33 mouse cellular contexts compared by ENCODE assay signal in the genomic region with DNA sequence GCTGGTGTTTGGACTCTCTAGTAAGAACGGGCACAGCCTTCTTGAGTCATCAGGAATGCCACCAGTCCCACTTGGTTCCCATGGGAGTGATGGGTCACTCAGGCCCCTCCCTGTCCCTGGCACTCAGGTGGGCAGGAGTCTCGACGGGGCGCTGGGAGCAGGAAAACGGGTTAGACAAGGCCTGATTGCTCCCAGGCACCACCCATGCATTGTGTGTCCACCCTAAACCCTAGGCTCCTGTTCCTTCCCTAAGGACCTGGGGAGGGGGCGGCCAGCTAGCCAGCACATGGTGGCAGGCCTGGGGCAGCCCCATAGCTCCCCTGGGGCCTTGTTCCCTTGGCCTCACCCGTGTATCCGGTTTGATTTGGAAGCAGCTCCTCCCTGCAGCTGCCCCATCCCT. TPM values are rescaled to one million over a fixed set of nuclear protein-coding genes. Genes with fewer than 3 reads are reported as not detected.
DNase-seq lines count a peak whose midpoint lies in the region; ATAC-seq and TF ChIP-seq lines count a peak whose summit lies in the region.
"Had no signal": no experiment of that assay in that cellular context is flagged by ENCODE, and none has a peak within 500 bp of the region (broad histone marks: within the 10 kb centered on the region; RNA-seq: fewer than 3 reads in every experiment).

No protein-coding gene starts in this region.

- peaks cover 79% of the 10 kb centered on the region for H3K4me1 ChIP-seq in forebrain, embryonic 12.5 days
- peaks cover 67% of the 10 kb centered on the region for H3K4me1 ChIP-seq in forebrain, embryonic 16.5 days (replicated peaks; ENCODE audit: control insufficient read depth, insufficient read depth, low read length)
- peaks cover 39 to 68% of the 10 kb centered on the region in 2 experiments for H3K4me1 ChIP-seq in CH12.LX (ENCODE audit: control insufficient read depth in 1 of 2, insufficient read depth in 2 of 2)
- H3K4me1 ChIP-seq in limb, embryonic 13.5 days = peaks cover 72% of the 10 kb centered on the region

- H3K27ac ChIP-seq in forebrain, embryonic 12.5 days = no peak overlapping the region
- no peak overlapping the region for H3K27ac ChIP-seq in forebrain, embryonic 16.5 days (ENCODE audit: low read length)
- H3K27ac ChIP-seq in left cerebral cortex, adult 2 months = peak overlapping the region; percentile 44
- no peak overlapping the region for H3K27ac ChIP-seq in CH12.LX (ENCODE audit: insufficient read depth, low read depth)
- no peak overlapping the region for H3K27ac ChIP-seq in limb, embryonic 13.5 days
- H3K27ac ChIP-seq: embryonic facial prominence, embryonic 13.5 days; heart, adult 2 months; kidney, postnatal 0 days; limb, embryonic 15.5 days; liver, embryonic 13.5 days; stomach, embryonic 15.5 days had no signal

- no peak overlapping the region for H3K9ac ChIP-seq in forebrain, embryonic 12.5 days
- H3K9ac ChIP-seq in forebrain, embryonic 16.5 days (replicated peaks; ENCODE audit: low read depth, low read length) = no peak overlapping the region
- no peak overlapping the region for H3K9ac ChIP-seq in CH12.LX (ENCODE audit: insufficient read depth, low read depth)
- no peak overlapping the region for H3K9ac ChIP-seq in limb, embryonic 13.5 days
- H3K9ac ChIP-seq: heart, embryonic 12.5 days; hindbrain, embryonic 15.5 days; limb, embryonic 15.5 days; liver, embryonic 13.5 days; stomach, embryonic 15.5 days had no signal

- no peak for TF ChIP-seq RAD21 in CH12.LX (IDR thresholded peaks at IDR 0.05; ENCODE audit: low read depth, low read length)

- TF ChIP-seq POLR2A in CH12.LX (IDR thresholded peaks at IDR 0.05; ENCODE audit: low read depth, low read length) = no peak

- intact Hi-C loops in left cerebral cortex, adult 2 months (cut with DNase I) = loop anchor here (5.0 kb wide), 2 partner anchors 169 to 539 kb away; no protein-coding TSS in a partner anchor

- ATAC-seq in forebrain, embryonic 12.5 days (ENCODE audit: low FRiP score) = no peak
- ATAC-seq in forebrain, embryonic 16.5 days = no peak
- no peak for ATAC-seq in limb, embryonic 13.5 days (ENCODE audit: low FRiP score, low read depth)
- ATAC-seq: forebrain, embryonic 14.5 days; lung, postnatal 0 days had no signal

- no peaks in the 10 kb centered on the region for H3K9me3 ChIP-seq in forebrain, embryonic 12.5 days
- no peaks in the 10 kb centered on the region for H3K9me3 ChIP-seq in forebrain, embryonic 16.5 days (ENCODE audit: control insufficient read depth, low read length)
- H3K9me3 ChIP-seq in CH12.LX (replicated peaks; ENCODE audit: low read length) = peaks cover 3% of the 10 kb centered on the region
- H3K9me3 ChIP-seq in limb, embryonic 13.5 days = no peaks in the 10 kb centered on the region
- H3K9me3 ChIP-seq: embryonic facial prominence, embryonic 13.5 days; heart, embryonic 12.5 days; hindbrain, embryonic 15.5 days; limb, embryonic 15.5 days; liver, embryonic 13.5 days; megakaryocyte, embryonic 14.5 days; stomach, embryonic 15.5 days had no signal

- 77% methylated on average over 8 of the region's 8 CpGs for WGBS in forebrain, embryonic 12.5 days
- 73% methylated on average over 8 of the region's 8 CpGs for WGBS in forebrain, embryonic 16.5 days
- WGBS in limb, embryonic 13.5 days = 67% methylated on average over 8 of the region's 8 CpGs

- no peaks in the 10 kb centered on the region for H3K79me2 ChIP-seq in CH12.LX (replicated peaks; ENCODE audit: control insufficient read depth, extremely low read depth, insufficient read depth, poor library complexity, severe bottlenecking)

- no peaks in the 10 kb centered on the region for H3K36me3 ChIP-seq in forebrain, embryonic 12.5 days (replicated peaks)
- no peaks in the 10 kb centered on the region for H3K36me3 ChIP-seq in forebrain, embryonic 16.5 days (ENCODE audit: control insufficient read depth, insufficient read depth)
- no peaks in the 10 kb centered on the region for H3K36me3 ChIP-seq in CH12.LX (replicated peaks in 1 of 2; ENCODE audit: control insufficient read depth in 1 of 2, insufficient read depth in 1 of 2, low read length in 1 of 2)
- peaks cover 5% of the 10 kb centered on the region; the same call in 1 of the 2 replicates for H3K36me3 ChIP-seq in limb, embryonic 13.5 days
- H3K36me3 ChIP-seq: embryonic facial prominence, embryonic 13.5 days; G1E; heart, embryonic 12.5 days; limb, embryonic 15.5 days; liver, embryonic 13.5 days; stomach, embryonic 15.5 days had no signal

- no peak for TF ChIP-seq EP300 in CH12.LX (IDR thresholded peaks at IDR 0.05; ENCODE audit: low read length)

- in situ Hi-C loops in CH12.LX (cut with MboI; ENCODE audit: low pct_ligation_motif_present, low pct_unique_long_range_greater_than_20kb, low sequenced_read_pairs) = no loop called here

- H3K4me3 ChIP-seq in forebrain, embryonic 12.5 days (replicated peaks) = 0 out of 2 replicates have a peak overlapping the region, but pooled peaks have one; percentile 1
- H3K4me3 ChIP-seq in forebrain, embryonic 16.5 days (replicated peaks; ENCODE audit: low read length) = no peak overlapping the region
- no peak overlapping the region for H3K4me3 ChIP-seq in left cerebral cortex, adult 2 months
- no peak overlapping the region for H3K4me3 ChIP-seq in CH12.LX (replicated peaks in 1 of 3; ENCODE audit: low read depth in 2 of 3, low read length in 2 of 3, poor library complexity in 1 of 3)
- H3K4me3 ChIP-seq in limb, embryonic 13.5 days = peak overlapping the region; percentile 74; the same call in 1 of the 2 replicates
- H3K4me3 ChIP-seq: erythroblast, embryonic 14.5 days; heart, adult 2 months; limb, embryonic 15.5 days; megakaryocyte, embryonic 14.5 days; stomach, embryonic 15.5 days had no signal

- TF ChIP-seq CTCF in left cerebral cortex, adult 2 months (IDR thresholded peaks at IDR 0.05) = no peak
- TF ChIP-seq CTCF in CH12.LX (conservative IDR thresholded peaks at IDR 0.05 in 1 of 2, IDR thresholded peaks at IDR 0.05 in 1 of 2; ENCODE audit: low read depth in 2 of 2, low read length in 2 of 2) = no peak

- H3K4me2 ChIP-seq in forebrain, embryonic 12.5 days = no peak overlapping the region
- H3K4me2 ChIP-seq in forebrain, embryonic 16.5 days (ENCODE audit: low read length) = no peak overlapping the region
- H3K4me2 ChIP-seq in CH12.LX (ENCODE audit: insufficient read depth, low read depth, poor library complexity, severe bottlenecking) = no peak overlapping the region
- H3K4me2 ChIP-seq in limb, embryonic 13.5 days (replicated peaks) = peak overlapping the region; percentile 19; the same call in 1 of the 2 replicates
- H3K4me2 ChIP-seq: liver, embryonic 13.5 days had no signal

- DNase-seq in left cerebral cortex, adult 2 months (ENCODE audit: extremely low spot score in 1 of 2, low spot score in 2 of 2) = no peak
- DNase-seq in left cerebral cortex, adult 11 months (ENCODE audit: low spot score) = no peak
- no peak for DNase-seq in CH12.LX (ENCODE audit: extremely low read depth)
- no peak for DNase-seq in heart, adult 18-20 months
- no peak for DNase-seq in ovary, postnatal 36 days (ENCODE audit: low spot score)
- DNase-seq: adrenal gland, adult 8-10 months; cerebellum, adult 8-10 months; embryo, embryonic 11 days; gastrocnemius, postnatal 25 days; kidney, adult 2 months; liver, embryonic 13.5 days; lung, adult 18-20 months; midbrain, embryonic 14.5 days; right cerebral cortex, postnatal 25 days; thymus, postnatal 14 days had no signal

- dilution Hi-C loops in CH12.LX (cut with MboI; ENCODE audit: extremely low pct_ligation_motif_present, extremely low pct_unique_long_range_greater_than_20kb, low sequenced_read_pairs) = no loop called here

- H3K27me3 ChIP-seq in forebrain, embryonic 12.5 days = peaks cover 75% of the 10 kb centered on the region
- peaks cover 19% of the 10 kb centered on the region for H3K27me3 ChIP-seq in forebrain, embryonic 16.5 days (replicated peaks; ENCODE audit: control insufficient read depth, insufficient read depth, low read length)
- H3K27me3 ChIP-seq in CH12.LX (replicated peaks) = peaks cover 64% of the 10 kb centered on the region
- H3K27me3 ChIP-seq in limb, embryonic 13.5 days = peaks cover 44% of the 10 kb centered on the region
- H3K27me3 ChIP-seq: hindbrain, embryonic 15.5 days had no signal

RNA-seq across cellular contexts. Expression of a gene that starts 4.4 kb away (rescaled TPM):
- polyA plus RNA-seq in forebrain, embryonic 12.5 days (2016; fragmentation: Nextera tagmentation; extraction: Ambion mirVana) = 11.9 and 14.9 TPM in 2 replicates
- 55.3 and 55.8 TPM in 2 replicates for polyA plus RNA-seq in forebrain, embryonic 16.5 days (2015; fragmentation: Nextera tagmentation; extraction: Ambion mirVana)
- total RNA-seq in left cerebral cortex, adult 2 months (2021) = 10 to 100 TPM; 49.3 to 55.0 TPM
- 0.13 TPM in 1 of 2 replicates, not detected in the other for total RNA-seq in CH12.LX (2012; rRNA removed)
- total RNA-seq in CH12.LX (2014; rRNA removed) = 0.09 TPM in 1 of 2 replicates, not detected in the other
- 0.19 TPM in 1 of 2 replicates, not detected in the other for polyA plus RNA-seq in CH12.LX (2012; ENCODE audit: insufficient read length, low read depth)
- 27.4 and 30.6 TPM in 2 replicates for polyA plus RNA-seq in limb, embryonic 13.5 days (2015; fragmentation: Nextera tagmentation; extraction: Ambion mirVana)
- total RNA-seq in heart, adult 18-20 months (2021) = not detected
- total RNA-seq: G1E; gastrocnemius, adult 18-20 months; gastrocnemius, postnatal 25 days; heart, adult 2 months; hematopoietic stem cell, adult 5-6 weeks; monocyte, adult 5-6 weeks had no signal
- polyA plus RNA-seq: erythroblast, embryonic 14.5 days; G1E; heart, adult 2 months had no signal

RNA-seq across cellular contexts. Expression of a gene that starts 19.5 kb away (rescaled TPM):
- 17.1 and 20.0 TPM in 2 replicates for polyA plus RNA-seq in forebrain, embryonic 12.5 days (2016; fragmentation: Nextera tagmentation; extraction: Ambion mirVana)
- 14.1 and 16.7 TPM in 2 replicates for polyA plus RNA-seq in forebrain, embryonic 16.5 days (2015; fragmentation: Nextera tagmentation; extraction: Ambion mirVana)
- under 1 TPM in 1 of 2 experiments, not detected in 1; 0.21 TPM for total RNA-seq in left cerebral cortex, adult 2 months (2021)
- 2.6 and 3.1 TPM in 2 replicates for total RNA-seq in CH12.LX (2012; rRNA removed)
- total RNA-seq in CH12.LX (2014; rRNA removed) = 0.76 and 1.1 TPM in 2 replicates
- polyA plus RNA-seq in CH12.LX (2012; ENCODE audit: insufficient read length, low read depth) = 1.00 and 1.1 TPM in 2 replicates
- polyA plus RNA-seq in limb, embryonic 13.5 days (2015; fragmentation: Nextera tagmentation; extraction: Ambion mirVana) = 49.0 and 51.6 TPM in 2 replicates
- total RNA-seq in heart, adult 18-20 months (2021) = under 1 TPM in 1 of 2 experiments, not detected in 1; 0.28 TPM
- total RNA-seq: G1E; gastrocnemius, adult 18-20 months; monocyte, adult 5-6 weeks had no signal
- polyA plus RNA-seq: erythroblast, embryonic 14.5 days; G1E had no signal

RNA-seq across cellular contexts. Expression of a gene that starts 31.5 kb away (rescaled TPM):
- polyA plus RNA-seq in forebrain, embryonic 12.5 days (2016; fragmentation: Nextera tagmentation; extraction: Ambion mirVana) = 22.7 and 28.2 TPM in 2 replicates
- polyA plus RNA-seq in forebrain, embryonic 16.5 days (2015; fragmentation: Nextera tagmentation; extraction: Ambion mirVana) = 40.4 and 55.2 TPM in 2 replicates
- total RNA-seq in left cerebral cortex, adult 2 months (2021) = 100 to 1,000 TPM; 106 to 115 TPM
- total RNA-seq in CH12.LX (2012; rRNA removed) = 31.3 and 39.1 TPM in 2 replicates
- total RNA-seq in CH12.LX (2014; rRNA removed) = 5.8 and 5.9 TPM in 2 replicates
- polyA plus RNA-seq in CH12.LX (2012; ENCODE audit: insufficient read length, low read depth) = 26.2 and 26.5 TPM in 2 replicates
- polyA plus RNA-seq in limb, embryonic 13.5 days (2015; fragmentation: Nextera tagmentation; extraction: Ambion mirVana) = 50.3 and 52.2 TPM in 2 replicates
- total RNA-seq in heart, adult 18-20 months (2021) = 10 to 100 TPM; 45.5 to 47.0 TPM

RNA-seq across cellular contexts. Expression of a gene that starts 37.4 kb away (rescaled TPM):
- 9.7 and 12.6 TPM in 2 replicates for polyA plus RNA-seq in forebrain, embryonic 12.5 days (2016; fragmentation: Nextera tagmentation; extraction: Ambion mirVana)
- polyA plus RNA-seq in forebrain, embryonic 16.5 days (2015; fragmentation: Nextera tagmentation; extraction: Ambion mirVana) = 8.3 and 9.5 TPM in 2 replicates
- 1 to 10 TPM; 5.5 to 5.9 TPM for total RNA-seq in left cerebral cortex, adult 2 months (2021)
- 0.59 and 0.93 TPM in 2 replicates for total RNA-seq in CH12.LX (2012; rRNA removed)
- total RNA-seq in CH12.LX (2014; rRNA removed) = 0.62 and 0.70 TPM in 2 replicates
- polyA plus RNA-seq in CH12.LX (2012; ENCODE audit: insufficient read length, low read depth) = 0.71 and 0.80 TPM in 2 replicates
- 44.0 and 46.2 TPM in 2 replicates for polyA plus RNA-seq in limb, embryonic 13.5 days (2015; fragmentation: Nextera tagmentation; extraction: Ambion mirVana)
- total RNA-seq in heart, adult 18-20 months (2021) = 10 to 100 TPM; 22.5 to 23.8 TPM
- total RNA-seq: hematopoietic stem cell, adult 5-6 weeks had no signal
- polyA plus RNA-seq: G1E had no signal

RNA-seq across cellular contexts. Expression of a gene that starts 43.5 kb away (rescaled TPM):
- 0.13 and 0.22 TPM in 2 replicates for polyA plus RNA-seq in forebrain, embryonic 12.5 days (2016; fragmentation: Nextera tagmentation; extraction: Ambion mirVana)
- polyA plus RNA-seq in forebrain, embryonic 16.5 days (2015; fragmentation: Nextera tagmentation; extraction: Ambion mirVana) = 0.27 TPM in 1 of 2 replicates, not detected in the other
- total RNA-seq in left cerebral cortex, adult 2 months (2021) = under 1 TPM; 0.29 to 0.40 TPM
- not detected in 2 replicates for total RNA-seq in CH12.LX (2012; rRNA removed)
- total RNA-seq in CH12.LX (2014; rRNA removed) = not detected in 2 replicates
- 0.10 and 0.14 TPM in 2 replicates for polyA plus RNA-seq in CH12.LX (2012; ENCODE audit: insufficient read length, low read depth)
- polyA plus RNA-seq in limb, embryonic 13.5 days (2015; fragmentation: Nextera tagmentation; extraction: Ambion mirVana) = 0.27 and 0.34 TPM in 2 replicates
- total RNA-seq in heart, adult 18-20 months (2021) = not detected
- total RNA-seq: G1E; gastrocnemius, adult 18-20 months; gastrocnemius, postnatal 25 days; heart, adult 2 months; hematopoietic stem cell, adult 5-6 weeks; monocyte, adult 5-6 weeks had no signal
- polyA plus RNA-seq: erythroblast, embryonic 14.5 days; G1E; heart, embryonic 12.5 days had no signal

Comparison
In these comparisons a context has a peak if more than half of its experiments do, and no peak if none do; other contexts are left out.
1. H3K4me3 ChIP-seq: peak in forebrain, embryonic 12.5 days (single experiment) and limb, embryonic 13.5 days (single experiment); none in forebrain, embryonic 16.5 days (single experiment), left cerebral cortex, adult 2 months (single experiment) and CH12.LX (0 of 3).
2. RNA of a gene that starts 4.4 kb away (polyA plus RNA-seq): 55.3 to 55.8 TPM in forebrain, embryonic 16.5 days, 27.4 to 30.6 TPM in limb, embryonic 13.5 days and 11.9 to 14.9 TPM in forebrain, embryonic 12.5 days; 0.19 TPM in CH12.LX; every median in the first group is over 10 times any median in the second.